Mouse (Mus musculus) midbrain, embryonic 13.5 days (tissue): ENCODE data around the gene Edc3. TPM values are rescaled to one million over a fixed set of nuclear protein-coding genes. Genes with fewer than 3 reads are reported as not detected.
A peak's percentile ranks its signal among the peaks of the same experiment; 100 is the strongest.

Experiments
- ATAC-seq: fragments of 200-750 bp; cut with Nextera tagmentation; 2 replicates; pipeline ENCODE4 v1.8.0; 2017; ENCODE audit warnings: mild to moderate bottlenecking, moderate TSS enrichment, moderate library complexity
- H3K27ac ChIP-seq: fragments of 300-500 bp; sonication (generic); 2 replicates; pipeline ENCODE4 v1.5.1; 2015; ENCODE audit warnings: inconsistent platforms, mild to moderate bottlenecking, moderate library complexity
- H3K27me3 ChIP-seq: fragments of 300-500 bp; sonication (generic); 2 replicates; pipeline ENCODE4 v1.6.1; 2015; ENCODE audit warnings: mild to moderate bottlenecking, inconsistent platforms
- H3K36me3 ChIP-seq: fragments of 300-500 bp; sonication (generic); 2 replicates; pipeline ENCODE4 v1.6.1; 2015; ENCODE audit warnings: mild to moderate bottlenecking, inconsistent platforms
- H3K4me1 ChIP-seq: fragments of 300-500 bp; sonication (generic); replicated peaks from 2 replicates; pipeline ENCODE4 v1.6.1; 2015; ENCODE audit warnings: inconsistent platforms
- H3K4me2 ChIP-seq: fragments of 300-500 bp; sonication (generic); replicated peaks from 2 replicates; pipeline ENCODE4 v1.6.1; 2015; ENCODE audit warnings: moderate library complexity, mild to moderate bottlenecking, inconsistent platforms
- H3K4me3 ChIP-seq: fragments of 300-500 bp; sonication (generic); replicated peaks from 2 replicates; pipeline ENCODE4 v1.5.1; 2015; ENCODE audit warnings: mild to moderate bottlenecking, inconsistent platforms
- H3K9ac ChIP-seq: fragments of 300-500 bp; sonication (generic); replicated peaks from 2 replicates; pipeline ENCODE4 v1.6.1; 2015; ENCODE audit warnings: mild to moderate bottlenecking, inconsistent platforms
- H3K9me3 ChIP-seq: fragments of 300-500 bp; sonication (generic); 2 replicates; pipeline ENCODE4 v1.6.1; 2016; ENCODE audit warnings: mild to moderate bottlenecking, inconsistent platforms
- WGBS: fragments of 180-500 bp; shearing (Covaris S2); methylation state at CpG from one replicate; pipeline ENCODE4 v1.1.7; 2015; 5-methylcytosine and 5-hydroxymethylcytosine counted together
- polyA plus RNA-seq: library from polyadenylated mRNA; unstranded; fragments of >200 nt; fragmentation: Nextera tagmentation; extraction: Ambion mirVana; gene quantifications from 2 replicates; pipeline ENCODE4 v1.2.1, GENCODE M21; 2015

Gene Edc3
- polyA plus RNA-seq, 1 experiment from 2014 or later = 40.1 TPM

DNA sequence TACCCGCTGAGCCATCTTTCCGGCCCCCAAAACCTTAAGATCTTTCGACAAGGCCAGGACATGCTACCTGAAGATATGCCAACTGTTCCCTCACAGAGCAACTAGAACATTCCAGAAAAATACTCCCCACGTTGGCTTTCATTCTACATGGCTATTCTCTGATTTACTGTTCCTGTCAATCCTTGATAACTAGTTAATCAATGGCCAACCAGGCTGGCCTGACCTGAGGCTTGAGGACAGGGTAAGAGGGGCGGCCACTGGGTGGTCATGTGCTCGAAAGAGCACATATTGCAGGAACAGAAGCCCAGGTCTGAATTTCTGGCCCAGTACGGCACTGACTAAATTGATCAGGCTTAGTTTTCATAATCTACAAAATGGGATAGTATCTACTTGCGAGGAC lies 89.1 kb downstream of the Edc3 start:
- Histone ChIP-seq H3K27me3 (no peaks in the 10 kb centered on the region), H3K4me3 (no peak overlapping the region), H3K9ac (no peak overlapping the region), H3K27ac (no peak overlapping the region), H3K4me2 (no peak overlapping the region), H3K4me1 (peaks cover 12% of the 10 kb centered on the region), H3K36me3 (peaks cover 72% of the 10 kb centered on the region), H3K9me3 (no peaks in the 10 kb centered on the region)
- 97% methylated on average over 8 of the region's 8 CpGs for WGBS
- no peak for ATAC-seq

- Histone ChIP-seq H3K9ac (no peak overlapping the region), H3K4me3 (no peak overlapping the region)
These were observed 90.4 kb downstream of the Edc3 start for GRCm38 (mm10) chr9:57798725-57799253.

DNA sequence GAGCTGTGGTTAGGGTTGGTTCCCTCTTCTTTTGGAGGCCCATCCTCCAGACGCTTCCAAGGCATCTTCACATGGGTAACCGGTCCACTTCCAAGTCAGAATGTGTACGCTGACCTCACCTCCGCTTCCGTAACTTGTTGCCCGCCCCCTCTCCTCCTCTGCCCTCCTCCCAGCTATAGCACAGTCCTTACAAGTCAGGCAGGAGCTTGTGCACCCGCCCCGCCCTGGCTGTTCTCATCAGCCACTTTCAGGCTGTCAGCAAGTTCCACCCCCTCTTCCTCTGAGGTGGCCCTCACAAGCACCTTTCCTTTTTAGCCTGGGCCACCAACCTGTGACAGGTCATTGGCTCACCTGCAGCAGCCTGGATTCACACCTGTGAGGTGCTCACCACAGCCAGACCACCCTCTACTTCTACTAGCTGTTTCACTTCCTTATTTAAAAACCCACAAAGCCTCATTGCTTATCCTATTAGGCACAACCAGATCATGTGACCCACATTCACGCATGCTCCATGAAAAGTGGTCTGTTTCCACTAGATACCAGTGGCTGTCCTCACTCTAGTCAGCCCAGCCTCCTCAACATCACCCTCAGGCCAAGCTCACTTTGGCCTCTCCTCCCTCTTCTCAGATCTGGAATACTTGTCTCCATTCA lies 92.1 kb downstream of the Edc3 start:
- Histone ChIP-seq H3K27me3 (no peaks in the 10 kb centered on the region), H3K4me3 (no peak overlapping the region), H3K9me3 (no peaks in the 10 kb centered on the region), H3K4me2 (no peak overlapping the region), H3K9ac (no peak overlapping the region), H3K27ac (no peak overlapping the region), H3K36me3 (peaks cover 42% of the 10 kb centered on the region), H3K4me1 (peaks cover 28% of the 10 kb centered on the region)
- WGBS = 87% methylated on average over 9 of the region's 9 CpGs
- ATAC-seq = no peak

More at GRCm38 (mm10) chr9:57798725-57799253, 90.4 kb downstream of the Edc3 start:
- H3K4me2 ChIP-seq = no peak overlapping the region
- no peaks in the 10 kb centered on the region for H3K9me3 ChIP-seq
- no peaks in the 10 kb centered on the region for H3K27me3 ChIP-seq
- 25% methylated on average over 10 of the region's 10 CpGs for WGBS
- H3K36me3 ChIP-seq = peaks cover 59% of the 10 kb centered on the region
- ATAC-seq = peak; percentile 55; the same call in 1 of the 2 replicates
- H3K27ac ChIP-seq = no peak overlapping the region; the same call in 1 of the 2 replicates
- H3K4me1 ChIP-seq = peaks cover 23% of the 10 kb centered on the region

Other genes with a start within 250 kb of the Edc3 start
- gene Scamp5, start 240.5 kb upstream of the Edc3 start, polyA plus RNA-seq = 90.9 and 91.6 TPM in 2 replicates
- 19.5 and 27.6 TPM in 2 replicates for gene Rpp25, start 204.5 kb upstream of the Edc3 start, polyA plus RNA-seq
- 809 and 819 TPM in 2 replicates for gene Cox5a, start 187.3 kb upstream of the Edc3 start, polyA plus RNA-seq
- gene Fam219b, start 171.0 kb upstream of the Edc3 start, polyA plus RNA-seq = 23.2 and 24.2 TPM in 2 replicates
- gene Mpi, start 155.8 kb upstream of the Edc3 start, polyA plus RNA-seq = 72.2 and 79.2 TPM in 2 replicates
- 54.2 and 57.5 TPM in 2 replicates for gene Scamp2, start 147.6 kb upstream of the Edc3 start, polyA plus RNA-seq
- 23.5 and 25.1 TPM in 2 replicates for gene Ulk3, start 119.1 kb upstream of the Edc3 start, polyA plus RNA-seq
- gene Cplx3, start 102.3 kb upstream of the Edc3 start, polyA plus RNA-seq = 2.2 and 3.3 TPM in 2 replicates
- not detected in 2 replicates for gene Lman1l, start 87.8 kb upstream of the Edc3 start, polyA plus RNA-seq
- 35.9 and 41.9 TPM in 2 replicates for gene Csk, start 54.9 kb upstream of the Edc3 start, polyA plus RNA-seq
- not detected in 2 replicates for gene Cyp1a2, start 24.8 kb upstream of the Edc3 start, polyA plus RNA-seq
- not detected in 2 replicates for gene Cyp1a1, start 20.6 kb upstream of the Edc3 start, polyA plus RNA-seq
- 80.0 and 84.9 TPM in 2 replicates for gene Clk3, start 57.3 kb downstream of the Edc3 start, polyA plus RNA-seq
- gene Arid3b, start 128.3 kb downstream of the Edc3 start, polyA plus RNA-seq = 15.1 and 18.0 TPM in 2 replicates
- 169 and 170 TPM in 2 replicates for gene Ubl7, start 202.4 kb downstream of the Edc3 start, polyA plus RNA-seq
- 1.9 and 2.7 TPM in 2 replicates for gene Sema7a, start 231.6 kb downstream of the Edc3 start, polyA plus RNA-seq